Mouse (Mus musculus) urinary bladder, postnatal 14 days (tissue): ENCODE measurements around the gene Tmem254a.
"Not testable (repeated sequence)": the region's sequence is repeated elsewhere in the genome, so short reads cannot be mapped to it uniquely, and the experiment has no call there.

Source experiments
- DNase-seq: peaks from one replicate; pipeline ENCODE4 v3.0.0; 2021; ENCODE audit warnings: low spot score

Gene Tmem254a

DNA sequence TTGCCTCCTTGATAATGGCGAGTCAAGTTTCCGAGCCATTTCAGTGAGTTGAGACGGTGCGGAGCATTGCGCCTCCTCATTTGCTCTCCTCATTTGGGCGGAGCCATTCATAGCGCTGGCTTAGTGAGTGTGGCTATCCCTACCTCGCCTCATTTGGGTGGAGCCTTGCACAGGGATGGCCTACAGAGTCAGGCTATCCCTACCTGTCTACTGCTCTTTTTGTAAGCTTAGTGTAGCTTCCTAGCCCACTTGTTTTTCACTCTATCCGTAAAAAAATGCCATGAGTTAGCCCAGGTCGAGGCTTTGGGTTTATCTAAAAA is at the start of gene Tmem254a:
Tmem254a (minus strand) TSS at position 111 of the 320 bp plus-strand sequence.
- DNase-seq, result not testable (repeated sequence)

DNA sequence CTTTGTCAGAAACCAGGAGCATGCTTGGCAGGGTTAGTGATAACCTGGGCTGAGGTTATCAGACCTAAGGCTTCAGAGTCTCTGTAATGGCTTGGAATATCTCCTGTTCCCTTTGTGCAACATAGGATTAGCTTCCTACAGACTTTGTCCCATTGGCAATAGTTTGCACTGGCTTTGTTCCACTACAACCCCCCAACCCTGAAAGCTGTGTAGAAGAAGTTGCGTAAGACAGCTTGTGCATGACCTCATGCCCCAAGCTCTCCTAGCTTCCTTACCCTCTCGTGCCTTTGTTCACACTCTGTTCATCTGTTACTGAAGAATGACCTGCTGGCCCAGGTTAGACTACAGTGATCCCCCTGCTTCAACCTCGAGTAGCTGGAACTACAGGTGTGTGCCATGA is 30.4 kb upstream of the Tmem254a start:
- not testable (repeated sequence) for DNase-seq

DNA sequence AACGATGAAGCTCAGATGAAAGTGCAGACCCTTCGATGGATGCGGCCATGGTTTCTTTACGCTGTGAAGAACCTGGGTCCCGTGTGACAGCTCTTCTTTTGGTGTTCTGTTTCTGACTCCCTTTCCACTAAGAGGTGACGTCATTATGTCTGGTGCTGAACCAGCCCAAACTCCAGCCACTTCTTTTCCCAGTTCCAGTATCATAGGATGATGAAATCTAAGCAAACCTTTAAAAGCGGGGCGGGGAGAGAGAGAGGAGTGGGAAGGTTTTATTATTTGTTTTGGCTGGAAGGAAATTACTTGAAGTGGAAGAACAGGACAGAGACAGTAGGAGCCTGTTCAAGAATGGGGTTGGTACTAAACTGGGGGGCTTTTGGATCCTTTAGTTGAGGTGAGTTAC is 10.5 kb upstream of the Tmem254a start, which contains the start of gene Cphx1:
Cphx1 (plus strand) TSS at position 301 of the 400 bp plus-strand sequence.
- DNase-seq, result not testable (repeated sequence)

DNA sequence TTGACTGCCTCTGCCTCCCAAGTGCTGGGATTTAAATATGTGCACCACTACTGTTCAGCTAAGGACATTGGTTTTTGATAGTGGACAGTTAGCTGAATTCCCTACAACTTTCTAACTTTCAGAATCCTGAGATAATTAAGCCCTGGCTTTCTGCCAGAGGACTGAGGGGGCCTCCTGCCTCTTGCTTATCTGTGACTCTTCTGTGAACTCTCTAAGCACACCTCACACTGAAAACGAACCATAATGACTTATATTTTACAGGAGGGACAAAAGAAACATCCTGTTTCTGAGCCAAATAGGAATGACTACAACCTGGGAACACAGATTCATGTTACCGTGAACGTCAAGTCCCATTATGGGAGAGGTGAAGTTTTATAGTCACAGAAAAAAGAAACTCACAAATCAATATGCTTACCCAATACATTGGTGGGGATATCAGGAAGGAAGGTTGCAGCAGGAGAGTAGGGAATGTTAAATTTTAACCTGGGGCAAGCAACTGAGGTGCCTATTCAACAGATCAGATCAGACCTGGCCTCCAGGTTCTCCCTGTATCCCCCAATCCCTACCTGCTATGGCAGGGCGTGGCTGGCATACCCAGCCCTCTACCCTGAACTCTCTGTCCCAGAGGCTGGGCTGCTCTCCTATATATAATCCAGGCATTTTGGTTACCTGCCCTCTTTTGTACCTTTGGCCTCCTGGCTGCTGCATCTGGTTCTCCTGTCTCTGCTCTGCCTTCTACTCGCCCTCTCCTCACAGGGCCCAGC is 9.6 kb upstream of the Tmem254a start:
- DNase-seq, result not testable (repeated sequence)

DNA sequence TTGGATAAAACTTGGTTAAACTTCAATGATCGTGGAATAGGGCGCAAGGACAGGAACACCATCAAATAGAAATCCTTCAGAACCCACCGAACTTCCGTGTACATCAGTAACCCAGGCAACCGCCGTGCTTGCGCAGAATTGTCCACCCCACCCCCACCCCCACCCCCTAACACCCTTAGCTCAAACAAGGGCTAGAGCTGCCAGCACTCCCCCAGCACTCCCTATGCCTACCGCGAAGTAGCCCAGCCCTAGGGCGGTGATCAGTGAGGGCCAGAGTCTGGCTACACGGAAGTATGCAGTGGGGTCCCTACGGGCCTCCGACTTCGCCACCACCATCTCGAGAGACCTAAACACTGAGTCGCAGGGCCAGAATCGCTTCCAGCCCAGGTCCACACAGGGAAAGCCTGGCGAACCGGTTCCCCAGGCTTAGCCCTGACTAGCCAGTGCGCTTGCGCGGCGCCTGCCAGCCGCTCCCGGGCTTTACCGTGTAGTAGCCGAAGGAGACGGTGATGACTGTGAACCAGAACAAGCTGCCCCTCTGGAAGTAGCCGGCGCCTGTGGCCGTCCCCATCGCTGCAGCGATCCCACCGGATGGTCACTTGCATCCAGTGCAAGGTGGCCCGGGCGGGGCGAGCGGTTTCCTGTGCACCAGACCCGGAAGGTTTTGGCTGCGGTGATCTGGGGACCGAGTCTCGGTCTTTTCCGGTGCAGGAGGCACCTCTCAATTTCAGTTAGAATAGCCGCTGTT is 484 bp downstream of the Tmem254a start:
- DNase-seq, result not testable (repeated sequence)

DNA sequence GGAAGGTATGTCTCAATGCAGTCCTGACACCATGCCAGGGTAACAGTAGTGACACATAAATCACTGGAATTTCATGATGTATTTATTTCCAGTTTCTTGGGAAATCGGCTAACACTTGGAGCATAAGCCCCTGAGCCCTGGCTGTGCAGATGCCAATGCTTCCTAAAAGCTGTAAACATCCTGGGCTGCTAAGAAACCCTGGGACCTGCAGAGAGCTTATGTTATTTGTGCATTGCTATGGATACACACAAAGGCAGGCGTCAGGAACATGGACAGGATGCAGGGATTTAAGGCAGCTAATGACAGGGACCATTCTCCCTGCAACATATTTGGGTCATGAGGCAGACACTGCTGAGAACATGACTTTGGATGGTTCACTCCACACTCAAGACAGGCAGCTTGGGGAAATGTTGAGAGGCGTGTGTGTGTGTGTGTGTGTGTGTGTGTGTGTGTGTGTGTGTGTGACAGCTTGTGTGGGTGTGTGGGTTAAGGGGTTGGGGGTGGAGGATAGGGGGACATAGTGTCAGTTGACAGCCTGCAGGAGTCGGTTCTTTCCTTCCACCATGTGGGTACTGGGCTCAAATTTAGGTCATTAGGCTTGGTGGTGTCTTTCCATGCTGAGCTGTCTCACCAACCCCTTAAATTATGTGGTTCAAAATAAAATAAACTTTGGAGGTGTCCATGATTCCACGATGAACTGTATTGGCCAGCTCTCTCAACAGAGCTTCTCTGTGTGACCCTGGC is 8.9 kb downstream of the Tmem254a start:
- not testable (repeated sequence) for DNase-seq

DNA sequence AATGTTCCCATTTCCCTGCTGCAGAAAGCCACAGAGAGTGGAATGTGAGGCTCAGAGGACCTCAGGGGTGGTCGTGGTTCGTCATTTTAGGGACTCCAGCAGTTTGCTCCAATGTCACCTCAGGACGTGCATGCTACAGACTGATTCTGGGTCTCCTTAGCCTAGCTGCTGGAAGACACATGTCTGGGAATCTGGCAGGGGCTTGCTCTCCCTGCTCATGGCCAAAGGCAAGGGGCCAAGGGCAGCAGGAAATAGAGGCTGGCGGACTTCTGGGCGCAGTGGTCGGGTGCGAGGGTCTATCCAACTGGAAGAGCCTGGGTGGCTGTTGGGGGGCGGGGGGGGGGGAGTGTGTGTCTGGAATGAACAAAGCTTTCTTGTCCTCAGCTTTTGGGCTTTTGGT is 18.5 kb downstream of the Tmem254a start:
- DNase-seq, result not testable (repeated sequence)

DNA sequence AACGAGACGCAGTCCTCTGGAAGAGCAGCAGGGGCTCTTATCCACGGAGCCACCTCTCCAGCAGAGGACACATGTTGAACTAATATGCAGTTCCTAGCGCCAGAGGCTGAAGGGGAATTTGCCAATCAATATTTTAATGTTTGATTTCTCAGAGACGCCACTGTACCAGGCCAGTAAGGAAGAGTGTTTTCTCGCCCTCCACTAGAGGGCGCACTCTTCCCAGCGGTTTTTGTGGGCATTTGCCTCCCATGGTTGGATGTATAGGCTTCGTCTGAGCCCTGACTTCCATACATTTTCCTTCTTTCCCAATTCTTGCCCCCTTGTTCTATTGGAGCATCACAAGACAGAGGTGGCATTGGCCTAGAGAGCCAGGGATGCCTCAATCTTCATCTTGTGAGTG is 20.2 kb downstream of the Tmem254a start:
- DNase-seq, result not testable (repeated sequence)

DNA sequence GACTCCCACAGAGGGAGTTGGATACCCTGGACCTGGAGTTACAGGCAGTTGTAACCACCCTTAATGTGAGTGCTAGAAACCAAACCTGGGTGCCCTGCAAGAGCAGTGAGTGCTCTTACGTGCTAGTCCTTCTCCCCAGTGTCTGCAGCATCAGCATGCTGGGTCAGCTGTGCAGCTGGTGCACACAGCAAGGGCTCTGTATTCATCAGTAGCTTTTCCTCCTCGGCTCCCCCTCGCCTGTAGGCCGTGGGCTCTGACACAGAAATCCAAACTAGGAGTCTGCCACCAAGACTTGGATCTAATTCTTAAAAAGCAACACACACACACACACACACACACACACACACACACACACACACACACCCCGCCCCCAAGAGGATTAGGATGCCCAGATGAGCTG is 22.2 kb downstream of the Tmem254a start:
- not testable (repeated sequence) for DNase-seq

DNA sequence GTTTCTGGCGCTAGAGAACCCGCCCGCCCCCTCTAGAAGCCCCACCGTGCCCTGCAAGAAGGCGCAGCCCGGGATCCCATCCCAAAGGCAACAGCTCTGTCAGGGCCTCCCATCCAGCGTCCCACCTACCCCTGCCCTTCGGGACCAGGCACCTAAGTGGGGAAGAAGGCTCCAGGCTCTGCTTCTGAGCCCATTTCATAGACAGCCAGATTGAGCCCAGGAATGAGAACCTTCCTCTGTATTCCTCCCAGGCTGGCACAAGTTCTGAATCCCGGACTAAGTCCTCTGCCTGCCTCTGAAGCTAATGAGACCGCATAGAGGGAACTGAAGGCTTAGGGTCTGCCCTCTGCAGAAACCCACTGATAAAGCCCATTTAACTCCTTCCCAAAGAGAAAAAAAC is 24.5 kb downstream of the Tmem254a start, which contains the start of gene Plac9a:
Plac9a (minus strand) TSS at position 101 of the 400 bp plus-strand sequence.
- DNase-seq, result not testable (repeated sequence)

DNA sequence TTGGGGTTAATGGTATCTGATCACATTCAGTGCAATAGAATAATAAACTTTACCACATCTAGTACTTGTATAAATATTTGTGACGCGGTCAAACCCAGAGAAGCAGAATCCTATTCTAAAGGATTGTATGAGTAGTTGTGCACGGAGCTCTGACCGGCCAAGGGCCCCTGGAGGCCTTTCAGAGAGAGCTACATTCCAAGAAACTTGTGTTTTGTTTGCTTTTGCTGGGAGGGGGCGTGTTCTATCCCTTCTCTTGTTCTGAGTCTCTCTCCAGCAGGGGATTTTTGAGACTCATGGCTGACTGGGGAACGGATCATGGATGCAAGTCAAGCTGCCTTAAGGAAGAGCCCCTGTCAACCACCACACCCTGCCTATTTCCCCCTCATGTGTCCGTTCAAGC is 31.8 kb downstream of the Tmem254a start:
- not testable (repeated sequence) for DNase-seq

DNA sequence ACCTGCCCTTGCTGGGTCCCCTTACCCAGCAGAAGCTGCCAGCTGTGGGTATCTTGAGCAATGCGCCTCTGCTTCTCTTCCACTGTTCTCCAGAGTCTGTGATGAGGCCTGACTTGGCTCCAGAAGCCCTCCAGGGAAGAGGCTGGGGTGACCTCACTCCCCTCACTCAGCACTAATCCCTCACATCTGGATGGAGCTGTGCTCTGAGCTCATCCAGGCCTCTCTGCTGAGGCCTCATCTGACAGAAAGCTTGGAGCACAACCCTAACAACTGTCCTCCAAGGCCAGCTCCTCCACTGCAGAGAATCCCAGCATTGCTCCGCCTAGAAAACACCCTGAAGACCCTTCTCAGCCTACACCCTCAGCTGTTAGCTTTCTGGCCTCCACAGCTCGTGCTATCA is 32.9 kb downstream of the Tmem254a start:
- not testable (repeated sequence) for DNase-seq

DNA sequence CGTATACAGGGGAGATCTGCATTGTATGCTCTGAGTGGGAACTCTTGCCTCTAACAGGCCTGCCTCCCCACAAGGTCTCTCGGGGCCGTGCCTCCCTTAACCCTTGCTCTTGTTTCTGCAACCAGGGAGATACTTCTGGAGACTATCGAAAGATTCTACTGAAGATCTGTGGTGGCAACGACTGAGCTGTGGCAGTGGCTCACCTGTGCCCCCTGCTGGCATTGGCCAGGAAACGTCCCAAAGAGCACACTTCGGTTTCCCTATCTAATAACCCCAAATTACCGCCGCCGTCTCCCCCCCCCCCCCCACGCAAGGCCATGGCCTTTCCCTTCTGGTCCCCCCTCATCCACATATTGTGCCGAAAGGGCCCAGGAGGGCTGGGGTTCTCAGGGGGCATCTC is 41.6 kb downstream of the Tmem254a start:
- not testable (repeated sequence) for DNase-seq

DNA sequence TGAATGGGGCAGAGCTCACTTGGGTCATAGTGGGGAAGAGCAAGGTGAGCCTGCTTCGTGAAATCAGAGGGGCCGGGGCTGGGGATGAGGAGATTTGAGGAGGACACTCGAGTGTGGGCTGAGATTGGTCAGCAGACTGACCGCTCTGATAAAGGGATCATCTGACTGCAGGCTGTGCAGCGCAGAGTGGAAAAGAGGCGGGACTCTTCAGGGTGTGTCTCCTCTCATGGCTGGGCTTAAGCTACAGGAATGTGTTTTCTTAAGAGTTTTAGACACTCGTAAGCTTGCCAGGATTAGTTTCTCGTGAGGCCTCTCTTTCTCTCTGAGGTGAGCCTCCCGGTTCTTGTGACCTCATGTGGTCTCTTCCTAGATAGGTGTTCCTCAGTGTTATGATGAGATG is 45.7 kb downstream of the Tmem254a start:
- not testable (repeated sequence) for DNase-seq

DNA sequence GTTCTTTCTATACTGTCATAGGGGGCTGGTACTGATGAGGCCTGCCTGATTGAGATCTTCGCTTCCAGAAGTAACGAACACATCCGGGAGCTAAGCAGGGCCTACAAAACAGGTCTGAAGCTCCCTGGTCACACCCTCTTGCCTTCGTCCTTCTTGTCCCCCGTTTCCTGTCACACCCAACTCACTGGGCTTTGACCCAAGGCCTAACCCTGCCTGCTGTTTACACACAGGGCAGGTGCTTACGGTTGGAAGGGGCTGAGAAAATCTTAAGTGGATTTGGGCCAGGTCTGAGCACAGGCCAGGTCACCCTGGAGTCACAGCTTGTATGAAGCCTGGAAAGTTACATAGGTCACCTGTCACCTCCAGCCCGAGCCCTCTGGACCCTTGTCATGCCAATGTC is 50.8 kb downstream of the Tmem254a start:
- not testable (repeated sequence) for DNase-seq
